Mouse (Mus musculus): ENCODE data around the gene Arhgef7. TPM values are rescaled to one million over a fixed set of nuclear protein-coding genes. Genes with fewer than 3 reads are reported as not detected.
A peak's percentile ranks its signal among the peaks of the same experiment; 100 is the strongest.

Gene Arhgef7
- polyA plus RNA-seq, 1 experiment from 2014 or later = 53.7 TPM

DNA sequence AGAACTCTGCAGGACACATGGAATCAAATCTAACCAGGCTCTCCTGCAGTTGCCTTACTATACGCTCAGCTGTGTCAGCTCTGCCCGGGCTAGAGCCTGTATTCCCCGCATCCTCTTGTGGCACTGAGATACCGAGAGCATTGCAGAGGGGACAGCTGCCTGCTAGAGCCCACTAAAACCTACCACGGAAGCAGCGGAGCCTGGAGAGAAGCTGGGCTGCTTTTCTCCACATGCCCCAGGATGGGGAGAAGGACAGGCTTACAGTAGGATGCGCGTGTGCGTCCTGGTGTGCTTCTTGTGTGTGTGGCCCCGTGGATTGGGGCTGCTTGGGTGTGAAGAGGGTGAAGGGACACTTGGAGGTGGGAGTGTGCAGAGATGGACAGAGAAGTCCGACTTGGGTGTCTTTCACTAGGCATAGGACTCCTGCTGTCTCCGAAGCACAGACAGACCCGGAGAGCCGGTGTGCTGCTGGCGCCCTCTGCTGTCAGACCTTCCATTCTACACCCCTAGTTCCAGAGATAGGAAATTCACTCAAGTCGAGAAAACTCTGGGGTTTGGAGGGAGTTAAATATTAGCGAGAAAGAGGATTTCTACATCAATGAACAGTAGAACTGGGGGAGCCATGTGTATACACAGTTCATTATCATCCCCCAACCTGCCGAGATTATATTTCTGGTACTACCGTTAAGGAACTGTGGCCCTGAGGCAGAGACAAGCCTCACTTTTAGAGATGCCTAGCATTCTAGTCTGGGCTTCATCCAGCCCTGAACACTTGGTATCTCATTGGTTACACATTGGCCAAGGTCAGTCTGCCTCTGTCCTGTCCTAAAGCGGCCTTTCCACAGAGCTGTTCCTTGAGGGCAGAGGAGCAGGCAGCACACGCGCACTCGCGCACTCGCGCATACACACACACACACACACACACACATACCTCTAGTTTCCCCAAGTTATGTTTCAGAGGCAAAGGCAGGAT lies 27.2 kb upstream of the Arhgef7 start:
- H3K27me3 ChIP-seq = no peaks in the 10 kb centered on the region
- in situ Hi-C loops (cut with MboI; ENCODE audit: low pct_unique_long_range_greater_than_20kb) = loop anchor here (10.0 kb wide), 1 partner anchor 266 kb away; no protein-coding TSS in a partner anchor
- CTCF ChIA-PET = interaction anchor here (0.9 to 2.2 kb wide), 6 partner anchors 12 to 95 kb away, joined by 3 to 5 read pairs (median 3); no protein-coding TSS in a partner anchor
- TF ChIP-seq CTCF (IDR thresholded peaks at IDR 0.05) = peak; percentile 98
- DNase-seq (ENCODE audit: low read depth, low spot score) (peak; percentile 75), ATAC-seq (peak; percentile 89)
- POLR2A ChIA-PET = interaction anchor here (0.9 to 1.4 kb wide), 3 partner anchors 10 to 66 kb away, joined by 3 to 4 read pairs (median 4); partner anchors contain the start of gene Ankrd10

DNA sequence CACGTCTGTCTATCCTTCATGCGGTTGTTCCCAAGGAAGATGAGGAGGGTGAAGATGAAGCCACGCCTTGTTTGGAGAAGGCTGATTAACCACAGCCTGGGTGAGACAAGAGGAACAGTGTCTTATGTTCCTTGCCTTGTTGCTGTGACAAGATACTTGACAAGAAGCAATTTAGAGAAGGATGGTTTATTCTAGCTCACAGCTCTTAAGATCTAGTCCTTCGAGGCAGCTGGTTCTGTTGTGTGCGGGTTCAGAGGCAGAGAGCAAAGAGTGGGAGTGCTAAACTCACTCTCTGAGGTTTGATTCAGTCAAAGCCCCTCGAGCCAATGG lies 26.5 kb upstream of the Arhgef7 start, which contains the start of gene 1700016D06Rik:
TSS of gene 1700016D06Rik (minus strand) at position 31 of the 330 bp plus-strand sequence.
- ChIA-PET CTCF (interaction anchor here (1.3 to 1.7 kb wide), 4 partner anchors 11 to 95 kb away, joined by 3 read pairs; no protein-coding TSS in a partner anchor), POLR2A (interaction anchor here (0.9 to 1.4 kb wide), 3 partner anchors 10 to 67 kb away, joined by 3 to 4 read pairs (median 4); partner anchors contain the start of gene Ankrd10)
- in situ Hi-C loops (cut with MboI; ENCODE audit: low pct_unique_long_range_greater_than_20kb) = loop anchor here (10.0 kb wide), 1 partner anchor 266 kb away; no protein-coding TSS in a partner anchor
- ATAC-seq (no peak), DNase-seq (ENCODE audit: low read depth, low spot score) (no peak)
- no peak for TF ChIP-seq CTCF (IDR thresholded peaks at IDR 0.05)
- H3K27me3 ChIP-seq = no peaks in the 10 kb centered on the region

DNA sequence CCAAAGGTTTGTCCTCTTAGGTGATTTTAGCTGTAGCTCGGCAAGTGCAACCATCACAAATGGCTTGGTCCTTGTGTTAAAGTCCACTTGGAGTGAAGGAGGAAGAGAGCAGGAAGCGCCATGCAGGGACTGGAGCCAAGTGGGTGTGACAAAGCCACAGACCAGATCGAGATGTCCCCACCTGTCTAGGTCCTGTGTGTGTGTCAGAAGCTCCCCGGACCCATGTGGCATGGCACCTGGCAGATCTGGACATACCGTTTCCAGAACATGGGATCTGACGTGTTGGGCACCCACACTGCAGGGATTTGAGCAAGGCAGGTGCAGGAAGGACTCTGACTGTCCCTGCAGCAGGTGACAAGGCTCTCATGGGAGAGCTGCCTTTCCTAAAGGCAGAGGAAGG lies 26.1 kb upstream of the Arhgef7 start:
- in situ Hi-C loops (cut with MboI; ENCODE audit: low pct_unique_long_range_greater_than_20kb) = loop anchor here (10.0 kb wide), 1 partner anchor 267 kb away; no protein-coding TSS in a partner anchor
- no peak for TF ChIP-seq CTCF (IDR thresholded peaks at IDR 0.05)
- H3K27me3 ChIP-seq = no peaks in the 10 kb centered on the region
- no peak for DNase-seq (ENCODE audit: low read depth, low spot score)
- ChIA-PET CTCF (interaction anchor here (1.3 kb wide), 3 partner anchors 11 to 96 kb away, joined by 3 read pairs; no protein-coding TSS in a partner anchor), POLR2A (interaction anchor here (1.3 to 1.4 kb wide), 2 partner anchors 66 to 67 kb away, joined by 4 read pairs; partner anchors contain the start of gene Ankrd10)
- no peak for ATAC-seq

DNA sequence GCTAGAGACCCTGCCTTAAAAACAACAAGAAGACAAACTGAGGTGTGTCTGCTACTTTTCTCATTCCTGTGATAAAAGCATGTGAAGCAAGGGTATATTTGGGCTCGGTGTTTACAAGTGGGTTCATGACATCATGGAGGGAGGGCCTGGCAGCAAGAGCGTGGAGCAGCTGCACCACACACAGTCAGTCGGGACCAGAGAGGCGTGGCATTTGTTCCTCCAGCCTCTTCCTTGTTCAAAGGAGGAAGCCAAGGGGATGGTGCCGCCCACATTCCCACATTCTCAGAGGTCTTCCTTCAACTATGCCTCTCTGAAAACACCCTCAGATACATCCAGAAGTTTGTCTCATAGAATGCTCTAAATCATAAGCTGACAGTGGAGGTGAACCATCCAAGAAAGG lies 23.7 kb upstream of the Arhgef7 start:
- CTCF ChIA-PET = no interaction called here
- TF ChIP-seq CTCF (IDR thresholded peaks at IDR 0.05) = no peak
- H3K27me3 ChIP-seq = no peaks in the 10 kb centered on the region
- no peak for DNase-seq (ENCODE audit: low read depth, low spot score)
- ATAC-seq = no peak
- POLR2A ChIA-PET = no interaction called here
- in situ Hi-C loops (cut with MboI; ENCODE audit: low pct_unique_long_range_greater_than_20kb) = loop anchor here (10.0 kb wide), 1 partner anchor 269 kb away; no protein-coding TSS in a partner anchor

DNA sequence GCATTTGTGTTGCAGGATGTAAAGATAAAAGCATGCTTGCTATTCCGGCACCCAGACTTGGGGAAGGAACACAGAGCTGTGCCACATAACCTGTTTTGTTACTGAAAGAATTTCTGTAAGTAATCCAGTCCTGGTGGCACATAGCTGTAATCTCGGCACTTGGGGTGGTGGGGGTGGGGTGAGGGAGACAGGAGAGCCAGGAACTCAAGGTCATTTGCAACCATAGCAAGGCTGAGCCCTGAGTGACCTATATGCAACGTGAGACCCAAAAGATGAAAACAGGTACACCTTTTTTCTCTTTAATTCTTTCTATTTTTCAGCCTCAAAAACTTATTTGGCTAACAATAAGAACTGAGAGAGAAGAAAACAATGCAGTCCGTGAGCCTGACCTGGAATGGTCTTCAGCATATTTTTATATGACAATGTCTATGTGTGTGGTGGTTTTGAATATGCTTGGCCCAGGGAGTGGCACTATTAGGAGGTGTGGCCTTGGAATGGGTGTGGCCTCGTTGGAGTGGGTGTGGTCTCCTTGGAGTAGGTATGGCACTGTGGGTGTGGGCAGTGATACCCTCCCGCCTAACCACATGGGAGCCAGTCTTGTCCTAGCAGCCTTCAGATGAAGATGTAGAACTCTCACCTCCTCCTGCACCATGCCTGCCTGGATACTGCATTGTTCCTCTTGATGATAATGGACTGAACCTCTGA lies 22.7 kb upstream of the Arhgef7 start:
- no peaks in the 10 kb centered on the region for H3K27me3 ChIP-seq
- no peak for TF ChIP-seq CTCF (IDR thresholded peaks at IDR 0.05)
- ChIA-PET CTCF (no interaction called here), POLR2A (no interaction called here)
- ATAC-seq = no peak
- in situ Hi-C loops (cut with MboI; ENCODE audit: low pct_unique_long_range_greater_than_20kb) = loop anchor here (10.0 kb wide), 1 partner anchor 270 kb away; no protein-coding TSS in a partner anchor
- no peak for DNase-seq (ENCODE audit: low read depth, low spot score)

DNA sequence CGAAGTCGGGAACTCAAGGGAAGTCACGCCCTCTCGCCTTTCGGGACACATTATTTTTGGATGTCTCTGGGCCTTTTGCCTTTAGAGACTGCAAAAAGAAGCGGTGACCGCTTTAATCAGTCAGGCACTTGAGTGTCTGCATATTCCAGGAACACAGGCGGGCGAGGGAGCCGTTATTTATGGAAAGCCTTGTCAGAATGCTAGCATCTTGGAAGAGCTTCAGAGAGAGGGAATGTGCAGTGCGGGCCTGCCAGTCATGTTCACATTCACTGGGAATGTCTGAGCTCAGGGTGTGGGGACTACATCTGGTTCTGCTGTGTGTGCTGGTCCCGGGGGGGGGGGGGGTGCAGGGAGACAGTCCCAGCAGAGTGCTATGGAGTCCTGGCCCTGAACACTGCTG lies 21.7 kb upstream of the Arhgef7 start:
- ChIA-PET POLR2A (no interaction called here), CTCF (interaction anchor here (1.3 kb wide), 1 partner anchor 199 kb away, joined by 3 read pairs; no protein-coding TSS in a partner anchor)
- in situ Hi-C loops (cut with MboI; ENCODE audit: low pct_unique_long_range_greater_than_20kb) = loop anchor here (10.0 kb wide), 1 partner anchor 271 kb away; no protein-coding TSS in a partner anchor
- no peak for ATAC-seq
- no peak for DNase-seq (ENCODE audit: low read depth, low spot score)
- no peak for TF ChIP-seq CTCF (IDR thresholded peaks at IDR 0.05)
- H3K27me3 ChIP-seq = no peaks in the 10 kb centered on the region

DNA sequence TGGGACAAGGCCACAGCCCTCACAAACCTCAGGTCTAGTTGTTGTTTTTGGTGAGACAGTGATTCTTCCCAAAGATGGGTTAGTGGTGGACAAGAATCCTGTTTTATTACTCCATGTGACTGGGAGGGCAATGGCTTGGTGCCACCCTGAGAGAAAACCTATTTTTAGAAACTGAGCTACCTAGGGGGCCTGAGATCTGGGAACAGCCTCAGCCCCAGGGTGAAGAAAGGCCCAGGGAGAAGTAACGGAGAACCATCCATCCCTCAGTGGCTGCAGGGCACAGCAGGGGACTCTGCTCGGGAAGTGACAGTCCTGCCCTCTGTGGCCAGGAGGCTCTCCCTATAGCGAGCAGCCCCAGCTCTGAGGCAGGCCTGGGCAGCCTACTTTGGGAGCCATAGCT lies 19.8 kb upstream of the Arhgef7 start:
- no peaks in the 10 kb centered on the region for H3K27me3 ChIP-seq
- DNase-seq (ENCODE audit: low read depth, low spot score) (peak; percentile 74), ATAC-seq (peak; percentile 86)
- ChIA-PET POLR2A (no interaction called here), CTCF (interaction anchor here (0.7 to 1.5 kb wide), 3 partner anchors 11 to 92 kb away, joined by 3 to 4 read pairs (median 4); no protein-coding TSS in a partner anchor)
- in situ Hi-C loops (cut with MboI; ENCODE audit: low pct_unique_long_range_greater_than_20kb) = loop anchor here (10.0 kb wide), 1 partner anchor 273 kb away; no protein-coding TSS in a partner anchor
- no peak for TF ChIP-seq CTCF (IDR thresholded peaks at IDR 0.05)

DNA sequence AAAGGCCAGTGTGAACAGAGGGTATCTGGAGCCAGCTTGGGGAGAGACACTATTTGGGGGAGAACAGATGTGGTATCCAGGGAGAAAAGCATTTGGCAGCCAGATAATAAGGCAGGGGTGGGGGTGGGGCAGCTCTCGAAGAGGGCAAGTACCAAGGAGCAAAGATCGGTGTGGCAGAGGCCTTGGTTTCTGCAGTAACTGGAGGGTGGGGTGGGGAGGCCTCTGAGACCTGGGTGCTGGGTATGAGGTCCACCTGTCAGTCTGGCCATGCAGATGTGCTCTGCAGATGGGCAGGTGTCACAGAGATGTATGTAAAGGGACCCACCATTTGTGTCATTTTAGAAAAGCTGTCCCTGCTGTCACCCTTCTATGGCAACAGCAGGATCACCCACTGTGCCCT lies 18.7 kb upstream of the Arhgef7 start:
- no peak for TF ChIP-seq CTCF (IDR thresholded peaks at IDR 0.05)
- ChIA-PET POLR2A (no interaction called here), CTCF (interaction anchor here (1.5 kb wide), 1 partner anchor 49 kb away, joined by 3 read pairs; no protein-coding TSS in a partner anchor)
- no peak for DNase-seq (ENCODE audit: low read depth, low spot score)
- in situ Hi-C loops (cut with MboI; ENCODE audit: low pct_unique_long_range_greater_than_20kb) = loop anchor here (10.0 kb wide), 1 partner anchor 274 kb away; no protein-coding TSS in a partner anchor
- no peak for ATAC-seq
- no peaks in the 10 kb centered on the region for H3K27me3 ChIP-seq

DNA sequence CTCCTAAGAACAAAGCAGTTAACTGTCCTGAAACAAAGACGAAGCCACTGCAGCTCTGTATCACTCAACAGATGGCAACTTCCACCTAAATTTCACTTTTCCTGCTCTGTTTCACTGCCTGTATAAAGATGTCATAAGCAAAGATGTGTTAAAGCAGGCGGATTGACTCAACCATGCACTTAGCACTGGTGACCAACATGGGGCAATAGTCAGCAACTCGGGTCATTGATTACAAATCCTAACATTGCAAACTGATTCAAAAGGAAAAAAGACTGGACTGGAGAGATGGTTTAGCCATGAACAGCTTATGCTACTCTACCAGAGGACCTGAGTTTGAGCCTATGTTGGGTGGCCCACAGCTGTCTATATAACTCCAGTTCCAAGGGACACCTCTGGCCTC lies 18.0 kb upstream of the Arhgef7 start:
- CTCF ChIA-PET = no interaction called here
- in situ Hi-C loops (cut with MboI; ENCODE audit: low pct_unique_long_range_greater_than_20kb) = loop anchor here (10.0 kb wide), 1 partner anchor 275 kb away; no protein-coding TSS in a partner anchor
- POLR2A ChIA-PET = no interaction called here
- no peak for TF ChIP-seq CTCF (IDR thresholded peaks at IDR 0.05)
- H3K27me3 ChIP-seq = no peaks in the 10 kb centered on the region
- ATAC-seq (no peak), DNase-seq (ENCODE audit: low read depth, low spot score) (no peak)

DNA sequence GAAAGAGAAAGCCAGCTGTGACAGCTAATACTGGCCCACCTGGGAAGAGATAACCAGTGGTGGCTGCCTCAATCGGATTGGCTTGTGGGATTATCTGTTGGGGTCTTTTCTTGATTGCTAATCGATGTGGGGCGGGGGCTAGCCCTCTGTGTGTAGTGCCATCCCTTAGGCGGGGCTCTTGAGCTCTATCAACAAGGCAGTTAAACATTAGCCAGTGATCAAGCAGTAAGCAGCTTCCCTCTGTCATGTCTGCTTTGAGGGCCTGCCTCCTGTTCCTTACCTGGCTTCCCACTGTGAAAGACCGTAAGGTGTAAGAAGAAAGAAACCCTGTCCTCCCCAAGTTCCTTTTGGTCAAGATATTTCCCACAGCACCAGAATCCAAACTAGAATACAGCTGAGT lies 17.1 kb upstream of the Arhgef7 start:
- TF ChIP-seq CTCF (IDR thresholded peaks at IDR 0.05) = no peak
- ChIA-PET POLR2A (interaction anchor here (1.1 kb wide), 1 partner anchor 10 kb away, joined by 3 read pairs; the partner anchor contains the start of gene 1700016D06Rik), CTCF (no interaction called here)
- DNase-seq (ENCODE audit: low read depth, low spot score) (no peak), ATAC-seq (no peak)
- H3K27me3 ChIP-seq = no peaks in the 10 kb centered on the region
- in situ Hi-C loops (cut with MboI; ENCODE audit: low pct_unique_long_range_greater_than_20kb) = no loop called here
